Mouse (Mus musculus): Measurements from ENCODE around the gene Gm49510.

DNA sequence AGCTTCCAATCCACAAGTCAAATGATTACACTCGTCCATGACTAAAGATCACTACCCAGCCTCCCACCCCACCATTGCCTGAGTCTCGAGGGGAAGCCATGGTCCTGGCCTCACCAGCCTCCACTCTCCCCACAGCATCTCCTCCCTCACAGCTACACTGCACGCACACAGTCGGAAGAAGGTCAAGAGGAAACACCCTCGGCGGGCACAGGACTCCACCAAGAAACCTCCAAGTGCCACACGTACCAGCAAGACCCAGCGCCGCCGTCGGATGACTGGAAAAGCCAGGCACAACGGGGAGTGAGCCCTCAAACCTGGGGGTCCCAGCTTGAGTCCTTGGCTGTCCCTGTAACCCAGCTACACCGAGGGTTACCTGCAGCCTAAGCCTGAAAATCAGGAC lies 40.9 kb downstream of the Gm49510 start:
- TF ChIP-seq CTCF (IDR thresholded peaks at IDR 0.05; ENCODE audit: control insufficient read depth, insufficient read depth, insufficient replicate concordance, low read depth, low read length), result no peak
- no peak for TF ChIP-seq POLR2A (IDR thresholded peaks at IDR 0.05; ENCODE audit: control insufficient read depth, low read depth, low read length)

Data from testis, adult 2 months (tissue).